Mouse (Mus musculus): ENCODE results near the gene Ppy.
A peak's percentile ranks its signal among the peaks of the same experiment; 100 is the strongest.

Gene Ppy

GRCm38 (mm10) chr11:102101219-102101618 is at the start of gene Ppy:
TSS of gene Ppy (minus strand) at chr11:102101319.
- no peak for ATAC-seq (ENCODE audit: insufficient number of reproducible peaks, low FRiP score, low TSS enrichment)

GRCm38 (mm10) chr11:102147213-102147989 is 46.3 kb upstream of the Ppy start:
- ATAC-seq (ENCODE audit: insufficient number of reproducible peaks, low FRiP score, low TSS enrichment) = no peak

GRCm38 (mm10) chr11:102146531-102146930 is 45.4 kb upstream of the Ppy start:
- no peak for ATAC-seq (ENCODE audit: insufficient number of reproducible peaks, low FRiP score, low TSS enrichment)

GRCm38 (mm10) chr11:102146005-102146404 is 44.9 kb upstream of the Ppy start:
- ATAC-seq (ENCODE audit: insufficient number of reproducible peaks, low FRiP score, low TSS enrichment) = no peak

- no peak for ATAC-seq (ENCODE audit: insufficient number of reproducible peaks, low FRiP score, low TSS enrichment)
Observed at GRCm38 (mm10) chr11:102145471-102146001, 44.4 kb upstream of the Ppy start, which contains the start of gene Nags. TSS of gene Nags (plus strand) at chr11:102145513.

GRCm38 (mm10) chr11:102144957-102145470 is 43.9 kb upstream of the Ppy start:
- no peak for ATAC-seq (ENCODE audit: insufficient number of reproducible peaks, low FRiP score, low TSS enrichment)

GRCm38 (mm10) chr11:102142355-102142754 is 41.2 kb upstream of the Ppy start:
- no peak for ATAC-seq (ENCODE audit: insufficient number of reproducible peaks, low FRiP score, low TSS enrichment)

GRCm38 (mm10) chr11:102140508-102140907 is 39.4 kb upstream of the Ppy start:
- ATAC-seq (ENCODE audit: insufficient number of reproducible peaks, low FRiP score, low TSS enrichment) = no peak

- no peak for ATAC-seq (ENCODE audit: insufficient number of reproducible peaks, low FRiP score, low TSS enrichment)
Observed at GRCm38 (mm10) chr11:102138447-102138740, 37.3 kb upstream of the Ppy start.

- ATAC-seq (ENCODE audit: insufficient number of reproducible peaks, low FRiP score, low TSS enrichment) = no peak
Observed at GRCm38 (mm10) chr11:102137625-102138446, 36.7 kb upstream of the Ppy start.

- no peak for ATAC-seq (ENCODE audit: insufficient number of reproducible peaks, low FRiP score, low TSS enrichment)
Observed at GRCm38 (mm10) chr11:102134516-102134915, 33.4 kb upstream of the Ppy start.

- ATAC-seq (ENCODE audit: insufficient number of reproducible peaks, low FRiP score, low TSS enrichment) = no peak
Observed at GRCm38 (mm10) chr11:102117386-102117785, 16.3 kb upstream of the Ppy start.

- ATAC-seq (ENCODE audit: insufficient number of reproducible peaks, low FRiP score, low TSS enrichment) = no peak
Observed at GRCm38 (mm10) chr11:102116241-102116640, 15.1 kb upstream of the Ppy start.

- ATAC-seq (ENCODE audit: insufficient number of reproducible peaks, low FRiP score, low TSS enrichment) = no peak
Observed at GRCm38 (mm10) chr11:102111576-102111975, 10.5 kb upstream of the Ppy start.

- ATAC-seq (ENCODE audit: insufficient number of reproducible peaks, low FRiP score, low TSS enrichment) = no peak
Observed at GRCm38 (mm10) chr11:102107732-102108131, 6.6 kb upstream of the Ppy start, which contains the start of gene Pyy. TSS of gene Pyy (minus strand) at chr11:102107832.

- ATAC-seq (ENCODE audit: insufficient number of reproducible peaks, low FRiP score, low TSS enrichment) = no peak
Observed at GRCm38 (mm10) chr11:102106911-102107310, 5.8 kb upstream of the Ppy start.

- ATAC-seq (ENCODE audit: insufficient number of reproducible peaks, low FRiP score, low TSS enrichment) = no peak; the same call in 1 of the 2 replicates
Observed at GRCm38 (mm10) chr11:102102485-102103258, 1.6 kb upstream of the Ppy start.

- ATAC-seq (ENCODE audit: insufficient number of reproducible peaks, low FRiP score, low TSS enrichment) = peak; percentile 49; the same call in 1 of the 2 replicates
Observed at GRCm38 (mm10) chr11:102096887-102097391, 4.2 kb downstream of the Ppy start.

GRCm38 (mm10) chr11:102096446-102096845 is 4.7 kb downstream of the Ppy start:
- ATAC-seq (ENCODE audit: insufficient number of reproducible peaks, low FRiP score, low TSS enrichment) = no peak

GRCm38 (mm10) chr11:102095676-102096075 is 5.4 kb downstream of the Ppy start:
- no peak for ATAC-seq (ENCODE audit: insufficient number of reproducible peaks, low FRiP score, low TSS enrichment)
